Mouse (Mus musculus) leukemia stem cell, adult 10-12 weeks (primary cell): ENCODE measurements around the gene Tunar. TPM values are rescaled to one million over a fixed set of nuclear protein-coding genes. Genes with fewer than 3 reads are reported as not detected.

Source experiments
- polyA plus RNA-seq: library from polyadenylated mRNA; stranded (reverse); fragments of >175 nt; gene quantifications from 2 replicates; pipeline ENCODE4 v1.2.3, GENCODE M21; 2012; ENCODE audit warnings: low replicate concordance

The Tunar gene
- polyA plus RNA-seq = not detected in 2 replicates

GRCm38 (mm10) chr12:105333570-105333969 is at the start of gene Tunar:
Gene Tunar, plus strand, starts transcription at chr12:105333870.

Other genes with a start within 250 kb of the Tunar start
- gene Tcl1b2, start 187.9 kb upstream of the Tunar start, polyA plus RNA-seq = not detected in 2 replicates
- gene Tcl1b1, start 174.2 kb upstream of the Tunar start, polyA plus RNA-seq = not detected in 2 replicates
- 0.23 TPM in 1 of 2 replicates, not detected in the other for gene Tcl1b5, start 157.5 kb upstream of the Tunar start, polyA plus RNA-seq
- gene Tcl1b3, start 142.8 kb upstream of the Tunar start, polyA plus RNA-seq = not detected in 2 replicates
- not detected in 2 replicates for gene Tcl1b4, start 131.9 kb upstream of the Tunar start, polyA plus RNA-seq
- not detected in 2 replicates for gene Tcl1, start 111.1 kb upstream of the Tunar start, polyA plus RNA-seq
- 0.08 TPM in 1 of 2 replicates, not detected in the other for gene D430019H16Rik, start 120.0 kb downstream of the Tunar start, polyA plus RNA-seq
- gene Bdkrb2, start 229.4 kb downstream of the Tunar start, polyA plus RNA-seq = not detected in 2 replicates